ENCODE assay signal across 8 mouse cellular contexts in the genomic region with DNA sequence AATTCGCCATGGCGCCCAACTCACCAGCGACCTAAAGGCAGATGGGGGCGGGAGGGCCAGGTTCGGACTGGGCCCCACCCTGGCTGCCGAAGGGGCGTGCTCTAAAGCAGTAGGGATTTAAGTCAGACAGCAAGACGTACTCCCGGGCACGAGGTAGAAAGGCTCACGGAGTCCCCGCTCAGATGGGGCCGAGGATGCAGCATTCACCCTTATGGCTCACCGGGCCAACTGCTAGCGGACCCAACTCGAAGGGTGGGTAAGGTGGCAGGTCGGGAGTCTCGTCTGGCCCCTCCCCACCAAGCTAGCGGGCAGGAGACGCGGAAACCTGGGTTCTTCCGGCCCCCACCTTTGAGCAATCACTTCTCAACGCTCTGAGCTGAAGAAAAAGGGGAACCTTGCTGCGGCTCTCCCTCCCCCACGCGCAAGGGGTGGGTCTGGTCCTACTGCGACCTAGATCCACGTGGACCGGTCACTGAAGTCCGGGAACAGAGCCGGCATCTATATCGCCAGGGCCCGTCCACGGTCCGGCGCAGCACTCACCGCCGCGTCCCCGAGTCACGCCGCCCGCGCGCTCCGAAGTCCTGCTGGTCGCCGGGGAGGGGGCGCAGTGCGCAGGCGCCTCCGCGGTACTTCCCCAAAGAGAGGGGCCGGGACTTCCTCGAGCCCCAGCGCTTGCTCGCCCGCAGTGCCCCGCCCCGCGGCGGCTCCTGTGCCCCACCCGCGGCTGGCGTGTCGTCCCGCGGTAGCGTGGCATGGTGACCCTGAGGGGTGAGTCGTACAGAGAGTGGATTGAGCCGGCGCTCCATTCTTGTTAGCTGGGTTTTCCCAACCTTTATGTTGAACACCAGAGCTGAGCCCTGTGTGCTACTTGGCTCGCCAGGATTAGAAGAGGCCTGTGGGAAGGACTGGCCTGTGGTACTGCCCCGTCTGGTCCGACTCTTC. TPM values are rescaled to one million over a fixed set of nuclear protein-coding genes. Genes with fewer than 3 reads are reported as not detected.
DNase-seq lines count a peak whose midpoint lies in the region; ATAC-seq and TF ChIP-seq lines count a peak whose summit lies in the region.

Gene Rgs19 (minus strand): TSS at position 639 of the 942 bp plus-strand sequence.

- TF ChIP-seq EP300 in heart, postnatal 0 days (IDR thresholded peaks at IDR 0.05; ENCODE audit: low read depth), result no peak

- peaks cover 15% of the 10 kb centered on the region for H3K36me3 ChIP-seq in forebrain, embryonic 13.5 days (ENCODE audit: poor library complexity, severe bottlenecking)
- 0 out of 2 replicates have a peak, but pooled peaks cover 8% of the 10 kb centered on the region for H3K36me3 ChIP-seq in heart, postnatal 0 days (replicated peaks; ENCODE audit: control insufficient read depth, insufficient read depth, low read length)
- H3K36me3 ChIP-seq in neural tube, embryonic 14.5 days (ENCODE audit: control insufficient read depth, insufficient read depth, low read length), result peaks cover 9% of the 10 kb centered on the region; the same call in 1 of the 2 replicates

- H3K4me1 ChIP-seq in forebrain, embryonic 13.5 days, result peaks cover 17% of the 10 kb centered on the region
- H3K4me1 ChIP-seq in heart, postnatal 0 days (ENCODE audit: control insufficient read depth, insufficient read depth), result peaks cover 6% of the 10 kb centered on the region; the same call in 1 of the 2 replicates
- peaks cover 9% of the 10 kb centered on the region; the same call in 1 of the 2 replicates for H3K4me1 ChIP-seq in neural tube, embryonic 14.5 days (ENCODE audit: control insufficient read depth, insufficient read depth, low read length)

- peaks cover 2% of the 10 kb centered on the region; the same call in 1 of the 2 replicates for H3K27me3 ChIP-seq in forebrain, embryonic 13.5 days
- no peaks in the 10 kb centered on the region; the same call in 1 of the 2 replicates for H3K27me3 ChIP-seq in heart, postnatal 0 days (ENCODE audit: control insufficient read depth, insufficient read depth, low read length)
- no peaks in the 10 kb centered on the region for H3K27me3 ChIP-seq in neural tube, embryonic 14.5 days (ENCODE audit: control insufficient read depth, insufficient read depth, low read length)

- H3K4me3 ChIP-seq in forebrain, embryonic 13.5 days, result peak within 1 kb of the TSS; percentile 70
- peak within 1 kb of the TSS; percentile 56 for H3K4me3 ChIP-seq in heart, postnatal 0 days (ENCODE audit: low read depth, low read length)
- H3K4me3 ChIP-seq in neural tube, embryonic 14.5 days (ENCODE audit: low read depth, low read length), result peak within 1 kb of the TSS; percentile 59

- H3K9ac ChIP-seq in forebrain, embryonic 13.5 days, result peak within 1 kb of the TSS; percentile 85
- H3K9ac ChIP-seq in heart, postnatal 0 days (replicated peaks; ENCODE audit: low read depth, low read length), result peak within 1 kb of the TSS; percentile 60
- H3K9ac ChIP-seq in neural tube, embryonic 14.5 days (replicated peaks; ENCODE audit: low read depth, low read length), result peak within 1 kb of the TSS; percentile 76

- WGBS in forebrain, embryonic 13.5 days, result under 1% methylated on average over 70 of the region's 75 CpGs
- under 1% methylated on average over 72 of the region's 75 CpGs for WGBS in heart, postnatal 0 days
- WGBS in neural tube, embryonic 14.5 days, result under 1% methylated on average over 69 of the region's 75 CpGs

- peak within 1 kb of the TSS; percentile 57; the same call in 1 of the 2 replicates for H3K27ac ChIP-seq in forebrain, embryonic 13.5 days
- H3K27ac ChIP-seq in heart, postnatal 0 days (ENCODE audit: low read depth), result 0 out of 2 replicates have a peak within 1 kb of the TSS, but pooled peaks have one; percentile 3
- peak within 1 kb of the TSS; percentile 36 for H3K27ac ChIP-seq in neural tube, embryonic 14.5 days (ENCODE audit: low read depth, low read length)

- no peaks in the 10 kb centered on the region for H3K9me3 ChIP-seq in forebrain, embryonic 13.5 days (replicated peaks)
- H3K9me3 ChIP-seq in heart, postnatal 0 days (replicated peaks; ENCODE audit: control insufficient read depth, low read length), result no peaks in the 10 kb centered on the region
- H3K9me3 ChIP-seq in neural tube, embryonic 14.5 days (ENCODE audit: control insufficient read depth, low read length), result no peaks in the 10 kb centered on the region

- TF ChIP-seq CTCF in heart, postnatal 0 days (IDR thresholded peaks at IDR 0.05; ENCODE audit: low read depth), result no peak

- peak; percentile 66 to 78 for DNase-seq in CD8-positive naive resting alpha-beta T cell, adult 2 months (ENCODE audit: low read depth in 2 of 2, low spot score in 2 of 2)
- peak; percentile 74 for DNase-seq in c-Kit-positive CD71-negative TER-119-negative erythroid progenitor cells, embryonic 14.5 days (ENCODE audit: low read depth)
- peak; percentile 68 for DNase-seq in heart, postnatal 0 days (ENCODE audit: low spot score)
- peak; percentile 83 to 88 for DNase-seq in kidney, postnatal 4 days
- DNase-seq in lung, adult 18-20 months, result peak; percentile 87 to 91
- peak; percentile 82 for DNase-seq in testis, postnatal 14 days (ENCODE audit: low spot score)

- H3K4me2 ChIP-seq in forebrain, embryonic 13.5 days, result peak within 1 kb of the TSS; percentile 81
- peak within 1 kb of the TSS; percentile 96 for H3K4me2 ChIP-seq in heart, postnatal 0 days (ENCODE audit: low read depth, low read length)
- peak within 1 kb of the TSS; percentile 94 for H3K4me2 ChIP-seq in neural tube, embryonic 14.5 days (ENCODE audit: low read depth, low read length)

- peak; percentile 89 for ATAC-seq in forebrain, embryonic 13.5 days
- peak; percentile 79 for ATAC-seq in heart, postnatal 0 days (ENCODE audit: insufficient read depth, low read depth)
- peak; percentile 86 for ATAC-seq in neural tube, embryonic 14.5 days (ENCODE audit: low read depth)

RNA-seq across cellular contexts. Expression of gene Rgs19, which starts in this region (rescaled TPM):
- polyA plus RNA-seq in forebrain, embryonic 13.5 days (2015; fragmentation: Nextera tagmentation; extraction: Ambion mirVana), result 45.3 and 45.4 TPM in 2 replicates
- 12.4 and 72.1 TPM in 2 replicates for total RNA-seq in heart, postnatal 0 days (2014; rRNA removed; ENCODE audit: low replicate concordance)
- 13.2 and 16.4 TPM in 2 replicates for polyA plus RNA-seq in heart, postnatal 0 days (2015; fragmentation: Nextera tagmentation; extraction: Ambion mirVana)
- 53.6 and 66.3 TPM in 2 replicates for polyA plus RNA-seq in neural tube, embryonic 14.5 days (2014; fragmentation: Nextera tagmentation; extraction: Ambion mirVana)

Comparison
In these comparisons a context has a peak if more than half of its experiments do, and no peak if none do; other contexts are left out.
1. Peak in every context shown above with its lines: DNase-seq, ATAC-seq, H3K4me3 ChIP-seq and H3K27ac ChIP-seq.
2. H3K27ac ChIP-seq: peak in every context shown above with its lines; median percentile 57 in forebrain, embryonic 13.5 days; 36 in neural tube, embryonic 14.5 days; 3 in heart, postnatal 0 days.